Mouse (Mus musculus): ENCODE measurements around the gene Gm13288.

GRCm38 (mm10) chr4:88822995-88823394 is 17.7 kb downstream of the Gm13288 start:
- no peak for TF ChIP-seq CTCF (IDR thresholded peaks at IDR 0.05; ENCODE audit: borderline replicate concordance, control insufficient read depth, extremely low read depth, insufficient read depth, low read length, poor library complexity)
- TF ChIP-seq POLR2A (IDR thresholded peaks at IDR 0.05; ENCODE audit: control insufficient read depth, extremely low read depth, insufficient read depth, low read length, poor library complexity) = no peak

Measured in thymus, adult 2 months (tissue).